Mouse (Mus musculus) cerebellum, postnatal 4 days (tissue): ENCODE results near the gene Tmbim1.
A peak's percentile ranks its signal among the peaks of the same experiment; 100 is the strongest.
"Not testable (repeated sequence)": the region's sequence is repeated elsewhere in the genome, so short reads cannot be mapped to it uniquely, and the experiment has no call there.

Source experiments
- DNase-seq, 2 experiments: peaks; one replicate each; pipeline ENCODE4 v3.0.0; 2022; ENCODE audit warnings: low spot score in 2 of 2, mixed read lengths in 1 of 2

The Tmbim1 gene

GRCm38 (mm10) chr1:74295456-74296171, 9.8 kb downstream of the Tmbim1 start:
- DNase-seq: peak; percentile 75 to 83

GRCm38 (mm10) chr1:74294733-74295455, 10.5 kb downstream of the Tmbim1 start:
- DNase-seq: no peak

DNA sequence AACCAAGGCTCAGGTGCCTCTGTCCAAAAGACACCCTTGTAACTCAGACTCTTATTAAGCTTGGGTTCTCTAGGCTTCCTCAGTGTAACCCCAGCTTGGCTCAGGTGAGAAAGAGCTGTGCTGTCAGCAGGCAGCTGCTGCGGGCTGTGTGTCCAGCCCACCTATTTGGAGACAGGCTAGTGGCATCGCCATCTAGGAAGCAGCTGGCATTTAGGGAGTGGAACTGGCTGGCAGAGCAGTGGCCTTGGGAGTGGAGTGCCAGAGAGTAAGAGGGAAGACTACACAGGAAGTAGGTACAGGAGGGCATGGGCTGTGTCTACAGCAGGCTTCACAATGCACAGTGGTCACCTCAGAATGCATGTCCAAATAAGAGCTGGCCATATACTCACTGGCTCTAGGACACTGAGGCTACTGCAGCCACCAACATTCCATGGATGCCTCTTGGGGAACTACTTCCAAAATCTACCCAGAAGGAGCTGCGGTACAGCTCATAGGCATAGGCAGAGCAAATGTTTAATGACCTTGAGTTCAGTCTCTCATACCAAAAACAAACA, 11.3 kb downstream of the Tmbim1 start:
- DNase-seq: no peak

DNA sequence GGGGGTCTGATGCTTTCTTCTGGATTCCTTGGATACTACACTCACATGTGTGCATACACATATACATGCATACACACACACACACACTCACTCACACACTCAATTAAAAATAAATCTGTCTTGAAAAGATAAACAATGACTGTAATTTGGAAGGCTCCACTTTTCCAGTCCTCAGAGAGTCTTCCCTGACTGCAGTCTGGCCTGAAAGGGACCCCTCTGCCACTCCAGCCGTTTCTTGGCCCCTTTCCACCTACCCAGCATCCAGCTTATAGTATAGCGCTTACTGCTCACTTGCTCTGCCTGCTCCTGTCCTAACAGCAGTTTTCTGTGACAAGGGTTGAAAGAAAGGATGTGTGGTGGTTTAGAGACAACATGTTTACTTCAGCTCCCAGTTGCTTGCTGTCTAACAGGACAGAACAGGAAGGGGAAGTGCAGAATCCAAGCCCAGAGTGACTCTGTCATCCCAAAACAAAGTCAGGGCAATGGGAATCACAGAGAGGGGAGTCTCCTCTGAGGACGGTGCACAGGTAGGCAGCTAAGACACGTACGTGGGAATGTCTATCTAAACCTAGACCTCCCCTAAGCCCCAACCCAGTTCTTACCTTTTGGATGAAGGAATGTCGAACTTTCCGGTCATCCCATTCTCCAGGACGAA, 12.0 kb downstream of the Tmbim1 start:
- DNase-seq: no peak

GRCm38 (mm10) chr1:74292331-74293020, 12.9 kb downstream of the Tmbim1 start:
- DNase-seq: no peak

GRCm38 (mm10) chr1:74290141-74290540, 15.3 kb downstream of the Tmbim1 start:
- DNase-seq: no peak

DNA sequence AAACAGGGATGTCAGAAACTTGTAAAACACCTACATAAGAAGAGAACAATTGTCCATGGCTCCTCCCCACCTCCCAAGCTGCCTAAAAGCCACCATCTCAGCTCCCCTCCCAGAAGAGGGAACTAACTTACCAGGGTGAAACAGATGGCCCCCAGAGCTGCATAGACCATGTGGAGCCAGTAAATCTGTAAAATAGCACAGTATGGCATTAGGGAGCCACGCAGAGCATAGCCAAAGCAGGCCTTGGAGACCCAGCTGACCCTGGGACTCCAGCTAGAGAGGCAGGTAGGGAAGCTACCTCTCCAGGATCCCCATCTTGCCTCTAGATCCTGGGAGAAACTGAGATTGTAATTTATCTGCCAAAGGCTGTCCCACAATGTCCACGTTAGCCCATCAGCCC, 15.7 kb downstream of the Tmbim1 start:
- DNase-seq: no peak

GRCm38 (mm10) chr1:74289248-74289647, 16.2 kb downstream of the Tmbim1 start:
- DNase-seq: no peak

DNA sequence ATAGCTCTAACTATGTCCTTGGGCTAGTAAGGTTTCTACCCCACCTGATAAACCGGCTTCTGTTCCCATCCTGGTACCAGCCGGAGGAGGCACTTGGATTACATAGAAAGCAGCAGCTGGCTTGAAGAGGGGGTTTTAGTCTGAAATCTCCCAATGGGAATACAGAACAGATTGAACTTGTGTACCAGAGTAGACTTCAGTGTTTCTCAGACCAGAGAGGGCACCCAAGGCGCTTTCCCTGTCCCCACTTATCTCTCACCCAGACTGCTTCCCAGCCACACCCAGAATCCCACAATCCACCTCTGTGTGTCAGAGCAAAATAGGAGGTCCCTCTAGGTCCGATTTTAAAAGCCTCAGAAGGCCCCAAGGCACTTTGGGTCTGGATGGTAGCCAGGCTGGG, 17.1 kb downstream of the Tmbim1 start:
- no peak for DNase-seq

- not testable (repeated sequence) for DNase-seq
Observed at GRCm38 (mm10) chr1:74286869-74287607, 18.4 kb downstream of the Tmbim1 start.

DNA sequence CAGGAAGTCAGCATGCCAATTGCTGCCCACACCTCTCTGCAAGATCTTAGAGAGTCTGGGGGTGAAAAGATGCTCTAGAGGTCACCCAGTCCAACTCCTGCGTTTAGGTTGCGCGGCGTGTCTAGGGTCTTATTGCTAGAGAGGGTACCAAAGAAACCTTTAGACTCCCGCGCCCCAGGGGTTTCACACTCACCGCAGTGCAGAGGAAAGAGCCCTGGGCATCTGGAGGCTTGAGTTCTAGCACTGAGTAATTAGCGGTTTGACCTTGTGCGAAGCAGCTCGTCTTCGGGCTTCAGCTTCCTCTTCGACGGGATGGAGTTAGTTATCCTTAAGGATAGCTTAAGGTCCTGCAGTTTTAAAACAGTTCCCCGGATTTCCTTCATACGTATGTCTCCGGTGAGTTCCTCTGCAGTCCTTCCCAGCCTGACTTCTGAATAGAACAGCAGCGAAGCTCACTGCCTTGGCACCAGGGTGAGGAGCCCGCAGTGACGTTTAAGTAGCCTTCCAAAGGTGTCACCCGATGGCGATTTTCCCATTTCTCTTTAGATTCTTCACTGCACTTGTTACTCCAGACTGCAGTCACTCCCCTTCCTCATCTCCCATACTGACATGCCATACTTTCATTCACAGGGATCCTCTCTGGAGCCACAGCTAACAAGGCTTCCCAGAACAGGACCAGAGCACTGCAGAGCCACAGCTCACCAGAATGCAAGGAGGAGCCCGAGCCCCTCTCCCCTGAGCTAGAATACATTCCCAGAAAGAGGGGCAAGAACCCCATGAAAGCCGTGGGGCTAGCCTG, 20.0 kb downstream of the Tmbim1 start:
- DNase-seq: peak in 1 of 2 experiments; percentile 29

GRCm38 (mm10) chr1:74284543-74285160, 20.8 kb downstream of the Tmbim1 start, which contains the start of the genes Aamp and Pnkd:
Gene Aamp, minus strand, starts transcription at chr1:74284738.
Gene Pnkd, plus strand, starts transcription at chr1:74284930.
- DNase-seq: peak; percentile 89 to 98

- peak in 1 of 2 experiments; percentile 49 for DNase-seq
Observed at GRCm38 (mm10) chr1:74283686-74284463, 21.5 kb downstream of the Tmbim1 start.

DNA sequence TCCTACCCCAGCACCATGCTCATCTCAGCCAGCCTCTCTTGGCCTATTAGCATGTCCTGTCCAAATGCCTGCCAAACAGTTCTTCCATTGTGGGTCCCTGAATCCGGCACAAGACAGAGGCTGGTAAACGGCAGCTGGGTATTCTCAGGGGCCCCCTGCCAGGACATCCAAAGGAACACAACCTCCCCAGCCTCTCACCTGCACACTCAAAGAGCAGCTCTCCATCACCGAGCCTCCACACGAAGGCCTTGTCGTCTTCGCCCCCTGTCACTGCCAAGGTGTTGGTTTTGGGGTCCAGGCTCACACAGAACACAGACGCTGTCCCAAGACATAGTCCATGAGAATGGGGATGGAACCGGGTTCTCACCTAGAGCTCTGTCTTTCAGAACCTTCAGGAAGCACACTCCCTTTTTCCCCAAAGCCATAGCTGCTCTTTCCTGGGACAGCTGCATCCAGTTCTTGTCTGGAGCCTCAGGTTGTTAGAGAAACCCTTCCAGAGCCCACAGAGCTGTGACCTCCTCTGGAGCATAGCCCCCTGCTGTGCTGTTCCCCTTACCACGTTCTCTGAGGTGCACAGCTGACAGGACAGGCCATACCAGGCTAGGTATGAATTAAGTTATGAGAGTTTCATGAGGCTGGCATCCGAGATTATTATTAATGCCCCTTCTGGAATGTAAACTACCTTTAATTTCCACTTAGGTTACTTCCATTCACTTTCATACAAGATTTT, 22.4 kb downstream of the Tmbim1 start:
- no peak for DNase-seq

DNA sequence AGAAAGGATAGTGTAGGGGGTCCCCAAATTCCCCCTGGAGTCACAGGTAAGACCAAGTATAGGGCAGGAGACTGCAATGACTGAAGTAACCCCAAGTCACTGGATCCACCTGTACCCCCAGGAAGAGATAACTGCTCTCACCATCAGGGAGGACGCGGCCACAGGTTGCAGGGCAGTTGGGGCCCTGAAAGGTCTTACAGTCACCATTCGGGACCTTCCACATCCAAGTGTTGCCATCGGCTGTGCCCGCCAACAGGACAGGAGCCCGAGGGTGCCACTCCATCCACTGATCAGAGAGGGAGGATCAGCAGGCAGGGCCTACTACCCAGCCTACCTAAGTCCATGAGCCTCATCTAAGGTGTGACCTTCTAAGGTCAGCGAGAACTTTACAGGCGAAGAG, 23.5 kb downstream of the Tmbim1 start:
- no peak for DNase-seq

DNA sequence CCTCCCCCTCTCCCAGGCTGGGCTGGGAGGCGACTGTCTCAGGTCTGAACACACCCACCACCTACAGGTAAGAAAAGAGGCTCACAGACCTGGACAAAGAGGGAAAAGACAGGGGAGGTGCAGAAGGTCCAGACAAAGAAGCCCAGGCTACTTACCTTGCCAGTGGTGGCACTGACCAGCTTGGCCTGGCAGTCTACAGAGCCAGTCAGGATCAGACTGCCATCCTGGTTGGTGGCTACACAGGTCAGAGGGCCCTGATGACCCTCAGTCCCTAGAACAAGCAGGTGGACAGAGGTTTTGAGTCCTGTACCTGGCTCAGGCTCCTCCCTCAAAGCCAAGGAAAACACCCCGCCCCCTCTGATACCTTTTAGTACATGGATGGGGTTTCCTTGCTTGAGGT, 24.1 kb downstream of the Tmbim1 start:
- no peak for DNase-seq

DNA sequence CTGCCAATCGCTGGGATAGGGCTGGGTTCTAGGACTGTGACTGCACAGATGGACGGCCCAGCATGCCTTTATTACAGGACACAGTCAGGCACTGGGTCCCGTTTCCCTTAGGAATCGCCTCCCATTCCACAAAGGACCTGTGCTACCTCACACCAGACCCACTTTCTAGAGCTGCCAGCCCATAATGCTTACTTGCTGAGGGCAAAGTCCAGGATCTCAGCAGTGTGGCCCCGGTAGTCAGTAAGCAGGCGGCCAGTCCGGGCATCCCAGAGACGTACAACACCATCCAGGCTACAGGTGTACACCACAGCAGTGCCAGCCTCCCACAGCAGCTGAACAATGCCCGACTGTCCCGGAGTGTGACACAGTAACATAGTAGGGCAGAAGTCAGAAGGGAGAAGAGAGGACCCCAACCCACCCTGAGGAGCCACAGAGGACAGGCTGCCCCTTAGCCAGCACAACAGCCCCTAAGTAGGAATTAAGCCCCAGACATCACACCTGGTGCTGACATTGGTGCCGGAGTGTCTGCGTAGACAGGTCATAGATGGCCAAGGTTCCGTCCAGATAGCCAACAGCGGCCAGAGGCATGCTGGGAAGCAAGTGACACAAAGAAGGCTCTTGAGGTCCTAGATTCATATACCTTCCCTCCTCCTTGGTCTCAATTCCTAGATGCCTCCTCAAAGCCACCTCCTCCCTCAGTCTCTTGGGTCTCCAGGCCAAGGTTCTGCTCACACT, 24.7 kb downstream of the Tmbim1 start:
- no peak for DNase-seq

DNA sequence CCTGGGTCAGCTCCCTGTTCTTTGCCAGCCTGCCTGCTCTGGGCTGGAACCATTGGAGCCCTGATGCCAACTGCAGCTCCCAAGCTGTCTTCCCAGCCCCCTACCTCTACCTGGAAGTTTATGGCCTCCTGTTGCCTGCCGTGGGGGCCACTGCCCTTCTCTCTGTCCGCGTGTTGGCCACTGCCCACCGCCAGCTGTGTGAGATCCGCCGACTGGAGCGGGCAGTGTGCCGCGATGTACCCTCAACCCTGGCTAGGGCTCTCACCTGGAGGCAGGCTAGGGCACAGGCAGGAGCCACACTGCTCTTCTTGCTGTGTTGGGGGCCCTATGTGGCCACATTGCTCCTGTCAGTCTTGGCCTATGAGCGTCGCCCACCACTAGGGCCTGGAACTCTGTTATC, 26.4 kb downstream of the Tmbim1 start:
- DNase-seq: no peak
